Mouse (Mus musculus): ENCODE data around the gene Lrrc8d.

Gene Lrrc8d

DNA sequence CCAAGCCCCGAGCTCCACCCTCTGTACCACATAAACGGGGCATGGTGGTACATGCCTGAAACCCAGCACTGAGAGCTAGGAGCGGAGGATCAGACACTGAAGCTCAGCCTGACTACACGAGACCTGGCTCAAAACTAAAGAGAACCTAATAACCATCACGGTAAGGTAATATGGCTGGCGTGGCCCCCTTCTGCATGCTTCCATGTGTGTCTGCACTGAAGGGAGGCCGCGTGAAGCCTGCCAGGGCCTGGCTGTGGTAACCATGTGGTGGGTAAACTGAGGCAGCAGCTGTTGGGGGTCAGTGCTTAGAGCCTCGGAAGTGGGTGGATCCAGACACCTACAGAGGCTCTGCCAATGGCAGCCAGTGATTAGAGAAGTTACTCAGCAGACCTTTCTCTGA lies 153.5 kb downstream of the Lrrc8d start:
- in situ Hi-C loops (cut with MboI, MseI), result no loop called here

DNA sequence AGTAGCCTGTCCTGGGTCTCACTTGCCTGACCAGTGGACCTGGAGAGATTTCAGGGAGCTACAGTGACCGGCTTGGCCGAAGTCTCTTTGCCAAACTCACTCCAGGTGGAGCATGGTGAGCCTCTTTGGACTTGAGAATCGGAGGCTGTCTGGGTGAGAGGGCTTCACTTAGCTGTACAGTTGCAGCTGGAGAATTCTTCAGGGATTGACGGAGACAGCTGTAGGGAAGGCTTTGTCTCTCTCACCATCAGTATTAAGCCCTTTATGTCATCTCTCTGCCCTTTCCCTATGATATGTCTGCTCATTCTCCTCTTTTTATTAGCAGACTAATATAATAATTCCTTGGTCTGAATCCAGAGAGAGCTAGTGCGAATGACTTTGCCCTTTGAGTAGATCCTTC lies 157.7 kb downstream of the Lrrc8d start:
- in situ Hi-C loops (cut with MboI, MseI), result no loop called here

DNA sequence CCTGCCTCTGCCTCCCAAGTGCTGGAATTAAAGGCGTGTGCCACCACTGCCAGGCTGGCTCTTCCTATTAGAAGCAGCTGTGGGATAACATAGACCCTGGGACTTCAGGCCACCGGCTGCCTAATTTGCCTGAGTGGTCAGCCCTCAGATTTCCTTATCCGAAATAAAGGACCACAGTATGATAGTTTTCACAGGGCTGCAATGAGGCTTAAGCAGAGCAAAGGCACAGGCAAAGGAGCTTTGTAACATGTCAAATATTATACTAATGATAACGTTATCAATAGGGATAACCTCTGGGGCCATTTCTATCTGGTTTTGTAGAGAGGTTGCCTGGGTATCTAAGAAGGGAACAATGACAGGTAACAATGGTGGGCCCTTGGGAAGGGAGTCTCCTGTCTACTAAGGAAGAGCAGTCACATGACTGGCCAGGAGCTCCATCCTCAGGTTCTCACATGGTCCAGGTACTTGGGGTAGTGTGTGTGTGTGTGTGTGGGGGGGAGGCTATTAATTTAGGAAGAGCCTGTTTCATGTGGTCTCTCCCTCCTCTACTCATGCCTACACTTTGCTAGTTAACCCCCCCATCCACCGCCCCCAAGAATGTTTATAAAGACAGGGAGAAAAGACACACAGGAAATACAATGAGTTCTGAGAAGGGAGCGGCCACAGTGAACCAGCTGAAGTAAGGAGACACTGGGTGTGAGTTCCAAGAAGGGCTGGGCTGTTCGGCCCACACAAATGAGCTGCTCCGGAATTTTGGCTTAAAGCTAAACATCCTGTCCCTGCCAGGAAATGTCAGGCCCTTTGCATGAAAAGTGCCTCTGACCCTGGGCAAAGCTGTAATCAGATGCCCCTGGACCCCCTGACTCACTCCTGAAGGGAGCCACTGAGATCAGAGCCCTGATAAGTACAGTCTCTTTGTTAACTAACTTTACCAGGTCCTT lies 159.3 kb downstream of the Lrrc8d start:
- in situ Hi-C loops (cut with MboI, MseI), result no loop called here

DNA sequence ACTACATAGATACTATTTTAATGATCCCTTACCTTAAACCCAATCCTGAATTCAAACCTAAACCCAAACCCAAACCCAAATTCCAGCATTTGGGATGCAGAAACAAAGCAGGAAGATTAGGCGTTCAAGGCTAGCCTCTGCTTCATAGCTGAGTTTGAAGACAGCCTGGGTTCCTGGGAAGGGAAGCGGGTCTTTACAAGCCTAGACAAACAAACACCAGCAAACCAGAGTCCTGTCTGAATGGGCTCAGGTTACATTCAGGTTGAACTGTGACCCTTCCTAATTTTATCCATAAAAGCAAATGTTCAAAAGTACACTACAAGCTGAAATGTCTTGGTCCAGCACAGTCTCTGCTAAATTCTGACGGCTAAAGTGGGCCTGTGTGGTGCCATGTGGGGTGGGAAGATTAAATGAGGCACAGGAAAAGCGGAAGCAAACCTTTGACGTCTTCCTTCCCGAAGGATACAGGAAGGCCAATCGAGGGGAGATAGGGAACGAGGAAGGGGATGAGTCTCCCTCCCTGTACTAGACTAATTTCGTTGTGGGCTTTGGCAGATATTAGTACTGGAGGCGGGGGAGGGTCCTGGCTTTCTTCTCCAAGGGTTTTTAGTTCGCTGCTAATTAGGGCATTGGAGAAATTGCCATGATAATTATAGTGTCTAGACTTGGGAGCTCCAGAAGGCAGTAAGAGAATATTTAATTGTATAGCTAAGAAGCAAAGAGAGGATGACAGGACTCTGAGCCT lies 160.1 kb downstream of the Lrrc8d start:
- in situ Hi-C loops (cut with MboI, MseI), result no loop called here

DNA sequence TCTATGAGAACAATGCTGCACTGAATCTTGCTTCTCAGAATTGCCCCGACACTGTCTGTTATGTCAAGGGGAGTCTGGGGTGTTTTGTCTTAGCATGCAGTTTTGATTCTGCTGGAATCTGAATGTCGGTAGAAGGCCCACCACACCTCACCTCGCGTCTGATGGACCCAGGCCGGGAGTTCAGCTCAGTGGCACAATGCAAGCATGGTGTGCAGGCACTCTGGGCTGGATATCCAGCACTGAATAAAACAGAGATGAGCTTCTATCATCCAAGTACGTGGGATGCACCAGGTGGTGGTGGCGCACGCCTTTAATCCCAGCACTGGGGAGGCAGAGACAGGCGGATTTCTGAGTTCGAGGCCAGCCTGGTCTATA lies 160.7 kb downstream of the Lrrc8d start:
- in situ Hi-C loops (cut with MboI, MseI), result no loop called here

DNA sequence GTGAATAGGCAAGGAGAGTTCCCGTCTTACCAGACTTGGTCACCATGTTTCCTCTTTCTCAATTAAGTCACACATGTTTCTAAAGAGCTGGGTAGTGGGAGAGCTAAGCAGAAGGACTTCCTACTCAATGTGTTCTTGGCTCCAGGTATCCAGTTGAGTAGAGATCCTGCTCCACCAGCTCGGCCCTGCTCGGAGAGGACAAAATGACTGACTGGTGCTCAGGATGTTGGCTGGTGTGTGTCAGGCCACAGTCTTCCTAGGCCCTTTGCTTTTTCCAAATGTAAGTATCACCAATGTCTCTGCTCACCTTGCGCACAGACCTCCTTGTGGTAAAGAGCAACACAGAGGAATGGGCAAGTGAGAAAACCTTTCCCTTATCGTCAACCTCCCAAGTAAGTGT lies 161.8 kb downstream of the Lrrc8d start:
- in situ Hi-C loops (cut with MboI, MseI), result no loop called here

DNA sequence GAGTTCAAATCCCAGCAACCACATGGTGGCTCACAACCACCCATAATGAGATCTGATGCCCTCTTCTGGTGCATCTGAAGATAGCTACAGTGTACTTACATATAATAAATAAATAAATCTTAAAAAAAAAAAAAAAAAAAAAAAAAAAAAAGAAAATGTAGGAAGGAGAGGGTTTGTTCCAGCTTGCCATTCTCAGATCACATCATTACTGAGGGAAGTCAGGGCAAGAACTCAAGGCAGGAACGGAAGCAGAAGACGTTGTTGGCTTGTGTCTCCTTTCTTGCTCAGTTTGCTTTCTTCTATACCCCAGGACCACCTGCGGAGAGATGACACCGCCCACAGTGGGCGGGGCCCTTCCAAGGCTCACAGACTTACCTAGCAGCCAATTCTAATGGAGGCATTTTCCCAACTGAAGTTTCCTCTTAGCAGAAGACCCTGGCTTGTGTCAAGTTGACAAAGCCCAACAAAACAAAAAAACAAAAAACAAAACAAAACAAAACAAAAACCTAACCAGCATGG lies 165.4 kb downstream of the Lrrc8d start:
- in situ Hi-C loops (cut with MboI, MseI), result loop anchor here (5.0 kb wide), 1 partner anchor 458 kb away; no protein-coding TSS in a partner anchor

DNA sequence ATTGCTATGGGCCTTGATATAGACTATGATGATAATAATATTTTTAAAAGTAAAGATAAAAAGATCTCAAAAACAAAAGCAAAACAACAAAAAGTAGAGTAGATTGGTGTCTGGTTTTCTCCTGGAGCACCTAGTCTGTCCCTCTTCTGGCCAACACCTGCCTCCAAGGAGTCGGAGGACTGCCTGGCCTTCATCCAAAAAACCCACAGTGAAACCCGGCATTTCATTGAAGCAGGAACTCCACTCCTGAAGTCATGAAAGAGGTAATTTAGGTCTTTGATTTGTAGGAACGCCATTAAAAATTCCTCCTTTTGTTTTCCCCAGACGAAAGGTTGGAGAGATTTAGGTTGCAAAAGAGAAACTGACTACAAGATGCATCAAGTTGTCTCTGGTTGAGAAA lies 167.7 kb downstream of the Lrrc8d start:
- in situ Hi-C loops (cut with MboI, MseI), result loop anchor here (5.0 kb wide), 1 partner anchor 460 kb away; no protein-coding TSS in a partner anchor

DNA sequence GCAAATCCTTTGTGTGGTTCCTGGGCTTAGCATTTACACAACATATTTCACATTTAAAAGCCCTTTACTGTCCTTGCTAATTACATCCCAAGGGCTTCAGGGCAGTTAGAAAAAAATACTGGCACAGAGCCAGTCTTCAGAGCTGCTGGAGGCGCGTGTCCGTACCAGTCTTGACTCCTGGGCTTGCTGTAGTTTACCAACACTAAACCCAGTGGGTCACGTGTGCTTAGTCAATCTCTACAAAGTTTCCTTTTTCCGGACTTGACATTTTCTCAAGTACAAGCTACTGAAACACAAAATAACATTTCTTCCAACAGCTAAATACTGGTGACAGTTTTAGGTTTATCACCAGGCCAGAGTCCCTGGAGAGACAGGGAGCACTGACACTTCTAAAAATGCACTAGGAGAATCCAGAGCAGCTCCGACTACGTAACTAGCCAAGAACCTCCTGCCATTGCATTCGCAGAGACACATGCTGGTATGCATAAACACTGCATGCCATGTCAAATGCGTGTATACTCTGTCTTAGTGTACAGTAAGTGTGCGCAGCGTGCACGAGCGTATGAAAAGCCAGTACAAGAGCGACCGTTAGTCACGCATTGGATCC lies 168.2 kb downstream of the Lrrc8d start:
- in situ Hi-C loops (cut with MboI, MseI), result loop anchor here (5.0 kb wide), 1 partner anchor 461 kb away; no protein-coding TSS in a partner anchor

DNA sequence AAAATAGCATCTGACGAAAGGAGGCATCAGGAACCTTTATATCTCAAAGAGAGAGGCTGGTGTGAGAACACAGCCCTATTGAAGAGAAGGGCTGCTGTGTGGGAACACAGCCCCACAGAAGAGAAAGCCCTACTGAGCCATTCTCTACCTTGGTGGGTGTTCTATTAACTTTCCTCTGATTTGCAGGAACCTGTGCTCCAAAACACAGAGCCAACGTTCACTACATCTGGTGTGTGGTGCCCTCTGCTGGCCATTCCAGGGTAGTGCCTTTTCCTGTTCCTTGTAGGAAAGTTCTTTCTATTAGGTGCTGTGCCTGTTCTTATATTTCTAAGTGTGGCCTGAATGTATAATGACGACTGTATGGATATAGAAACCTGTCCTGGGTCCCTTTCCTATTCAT lies 168.8 kb downstream of the Lrrc8d start:
- in situ Hi-C loops (cut with MboI, MseI), result loop anchor here (5.0 kb wide), 1 partner anchor 461 kb away; no protein-coding TSS in a partner anchor

DNA sequence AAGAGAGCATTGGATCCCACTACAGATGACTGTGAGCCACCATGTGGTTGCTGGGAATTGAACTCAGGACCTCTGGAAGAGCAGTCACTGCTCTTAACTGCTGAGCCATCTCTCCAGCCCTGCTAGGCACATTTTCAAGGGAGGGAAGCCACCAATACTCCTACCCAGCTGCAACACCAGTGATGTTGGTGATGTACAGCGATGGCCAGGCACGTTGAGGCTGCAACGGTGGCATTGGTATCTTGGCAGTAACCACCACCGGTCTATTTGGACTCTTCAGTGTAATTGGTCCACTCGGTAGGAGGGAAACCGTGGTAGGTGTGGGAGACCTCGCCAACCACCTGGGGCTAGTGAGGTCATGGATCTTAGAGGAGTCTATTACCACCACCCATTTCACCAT lies 170.0 kb downstream of the Lrrc8d start:
- in situ Hi-C loops (cut with MboI, MseI), result loop anchor here (5.0 kb wide), 2 partner anchors 187 to 462 kb away; no protein-coding TSS in a partner anchor

DNA sequence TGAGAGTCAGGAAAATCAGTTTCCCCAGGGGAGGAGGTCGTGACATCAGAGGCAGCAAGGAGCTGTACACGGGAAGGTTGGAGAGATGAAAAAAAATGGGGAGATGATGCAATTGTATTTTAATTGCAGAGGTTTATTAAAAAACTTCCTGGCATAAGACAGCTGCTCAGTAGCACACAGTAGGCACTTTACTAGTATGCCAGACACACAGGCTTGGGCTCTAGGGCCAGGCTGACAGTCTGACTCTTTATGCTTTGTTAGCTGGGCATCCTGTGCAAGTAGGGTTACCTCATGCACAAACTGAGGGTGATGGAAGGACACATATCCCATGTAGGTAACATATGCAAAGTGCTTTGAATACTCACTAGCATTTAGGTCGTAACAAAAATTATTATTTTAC lies 171.4 kb downstream of the Lrrc8d start:
- in situ Hi-C loops (cut with MboI, MseI), result loop anchor here (5.0 kb wide), 1 partner anchor 189 kb away; no protein-coding TSS in a partner anchor

DNA sequence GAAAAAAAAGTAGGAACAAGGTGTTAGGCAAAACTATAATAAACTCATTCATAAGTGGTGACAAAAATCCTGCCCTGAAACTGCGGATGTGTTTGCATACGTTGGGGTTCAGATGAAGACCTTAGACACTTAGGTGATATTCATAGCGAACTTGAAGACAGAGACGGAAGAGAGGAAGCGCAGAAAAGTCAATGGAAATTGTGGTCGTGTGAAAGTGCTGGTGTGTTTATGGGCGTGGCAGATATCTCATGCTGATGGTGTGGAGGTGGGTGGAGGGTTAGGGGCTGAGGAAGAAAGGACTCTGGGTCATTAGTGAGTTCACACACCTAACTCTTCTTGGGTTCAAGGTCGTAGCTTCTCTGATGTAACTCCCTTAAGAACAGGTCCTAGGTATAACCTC lies 172.4 kb downstream of the Lrrc8d start:
- in situ Hi-C loops (cut with MboI, MseI), result loop anchor here (5.0 kb wide), 1 partner anchor 190 kb away; no protein-coding TSS in a partner anchor

DNA sequence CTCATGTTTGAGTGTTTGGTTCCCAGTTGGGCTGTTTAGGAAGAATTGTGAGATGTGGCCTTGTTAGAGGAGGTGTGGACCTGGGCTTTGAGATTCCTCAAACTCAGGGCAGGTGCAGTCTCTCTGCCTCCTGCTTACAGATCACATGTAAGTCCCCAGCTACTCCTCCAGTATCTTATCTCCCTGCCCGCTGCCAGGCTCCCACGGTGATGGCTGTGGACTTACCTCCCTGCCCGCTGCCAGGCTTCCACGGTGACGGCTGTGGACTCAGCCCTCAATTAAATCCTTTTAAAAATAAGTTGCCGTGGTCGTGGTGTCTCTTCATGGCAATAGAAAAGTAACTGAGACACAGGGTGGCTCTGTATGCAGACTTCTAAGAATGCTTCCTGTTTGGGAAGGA lies 173.1 kb downstream of the Lrrc8d start:
- in situ Hi-C loops (cut with MboI, MseI), result loop anchor here (5.0 kb wide), 1 partner anchor 191 kb away; no protein-coding TSS in a partner anchor

DNA sequence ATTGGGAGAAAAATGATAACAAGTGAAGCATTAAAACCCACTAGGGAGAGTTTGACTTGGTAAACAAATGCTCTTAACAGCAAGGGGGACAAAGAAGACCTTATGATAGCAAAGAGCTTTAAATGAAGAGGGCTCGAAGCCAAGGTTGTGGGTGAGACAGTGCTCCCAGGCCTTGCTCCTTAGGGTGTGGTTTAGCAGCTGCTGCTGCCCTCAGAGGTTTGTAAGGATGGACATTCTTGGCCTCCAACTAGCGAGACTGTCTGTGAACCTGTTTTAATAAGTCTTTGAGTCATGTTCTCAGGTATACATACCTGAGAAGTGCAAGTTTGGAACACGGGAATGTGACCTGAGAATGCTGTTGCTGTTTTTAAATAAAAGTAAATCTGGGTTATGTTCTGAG lies 174.0 kb downstream of the Lrrc8d start:
- in situ Hi-C loops (cut with MboI, MseI), result loop anchor here (5.0 kb wide), 1 partner anchor 191 kb away; no protein-coding TSS in a partner anchor

DNA sequence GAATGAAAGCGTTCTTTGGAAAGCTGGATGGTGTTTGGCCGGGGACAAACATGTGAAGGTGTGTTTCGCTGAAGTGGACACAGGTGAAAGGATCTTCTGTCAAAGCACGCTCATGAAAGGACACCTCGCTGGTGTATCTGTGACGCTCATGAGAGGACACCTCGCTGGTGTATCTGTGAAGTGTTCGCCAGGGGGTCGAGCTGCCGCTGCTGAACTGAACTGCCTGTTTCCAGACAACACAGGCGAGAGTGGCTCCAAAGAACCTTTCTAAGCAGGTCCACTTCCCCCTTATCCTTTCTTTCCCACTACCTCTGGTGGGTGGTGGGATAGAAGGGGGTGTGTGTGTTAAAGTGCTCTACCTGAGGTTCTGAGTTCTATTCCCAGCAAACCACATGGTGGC lies 174.7 kb downstream of the Lrrc8d start:
- in situ Hi-C loops (cut with MboI, MseI), result loop anchor here (5.0 kb wide), 1 partner anchor 192 kb away; no protein-coding TSS in a partner anchor

DNA sequence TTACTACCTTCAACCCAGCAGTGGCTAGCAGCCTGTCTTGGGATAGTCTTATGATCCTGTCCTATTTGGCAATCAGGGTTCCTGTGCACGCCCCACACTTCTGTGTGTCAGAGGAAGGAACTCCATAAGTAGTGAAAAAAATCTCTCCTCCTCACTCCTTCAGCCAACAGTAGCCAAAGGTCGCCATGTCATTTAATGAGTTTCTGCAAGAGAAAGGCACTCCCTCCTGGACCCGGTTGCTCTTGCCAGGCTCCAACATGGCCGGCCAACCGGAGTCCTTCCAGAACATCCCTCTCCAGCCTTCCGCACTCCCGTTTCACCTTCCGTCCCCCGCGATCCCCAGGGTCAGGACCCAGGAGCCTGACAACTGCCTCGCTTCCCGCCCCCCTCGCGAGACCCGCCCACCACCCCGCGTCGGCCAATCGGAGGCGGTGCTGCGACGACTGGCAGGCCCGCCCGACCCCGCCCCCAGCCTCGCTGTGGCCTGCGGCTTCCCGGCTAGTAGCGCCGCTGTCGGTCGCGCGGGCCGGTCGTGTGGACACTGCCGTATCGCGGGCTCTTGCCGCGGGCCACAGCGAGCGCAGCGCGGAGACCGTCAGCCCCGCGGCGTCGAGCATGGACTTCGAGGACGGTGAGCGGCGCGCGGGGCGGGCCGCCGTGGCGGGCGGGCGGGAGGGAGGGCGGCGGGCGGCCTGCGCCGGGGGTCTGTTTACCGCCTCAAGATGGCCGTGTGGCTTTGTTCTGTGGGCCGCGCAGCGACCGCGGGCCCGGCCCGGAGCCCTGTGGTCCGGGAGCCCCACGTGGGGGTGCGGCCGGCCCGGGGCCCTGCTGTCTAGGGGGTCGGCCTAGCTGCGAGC lies 176.5 kb downstream of the Lrrc8d start, which contains the start of gene Zfp326:
TSS of gene Zfp326 (plus strand) at position 498 of the 857 bp plus-strand sequence.
- in situ Hi-C loops (cut with MboI, MseI), result no loop called here

DNA sequence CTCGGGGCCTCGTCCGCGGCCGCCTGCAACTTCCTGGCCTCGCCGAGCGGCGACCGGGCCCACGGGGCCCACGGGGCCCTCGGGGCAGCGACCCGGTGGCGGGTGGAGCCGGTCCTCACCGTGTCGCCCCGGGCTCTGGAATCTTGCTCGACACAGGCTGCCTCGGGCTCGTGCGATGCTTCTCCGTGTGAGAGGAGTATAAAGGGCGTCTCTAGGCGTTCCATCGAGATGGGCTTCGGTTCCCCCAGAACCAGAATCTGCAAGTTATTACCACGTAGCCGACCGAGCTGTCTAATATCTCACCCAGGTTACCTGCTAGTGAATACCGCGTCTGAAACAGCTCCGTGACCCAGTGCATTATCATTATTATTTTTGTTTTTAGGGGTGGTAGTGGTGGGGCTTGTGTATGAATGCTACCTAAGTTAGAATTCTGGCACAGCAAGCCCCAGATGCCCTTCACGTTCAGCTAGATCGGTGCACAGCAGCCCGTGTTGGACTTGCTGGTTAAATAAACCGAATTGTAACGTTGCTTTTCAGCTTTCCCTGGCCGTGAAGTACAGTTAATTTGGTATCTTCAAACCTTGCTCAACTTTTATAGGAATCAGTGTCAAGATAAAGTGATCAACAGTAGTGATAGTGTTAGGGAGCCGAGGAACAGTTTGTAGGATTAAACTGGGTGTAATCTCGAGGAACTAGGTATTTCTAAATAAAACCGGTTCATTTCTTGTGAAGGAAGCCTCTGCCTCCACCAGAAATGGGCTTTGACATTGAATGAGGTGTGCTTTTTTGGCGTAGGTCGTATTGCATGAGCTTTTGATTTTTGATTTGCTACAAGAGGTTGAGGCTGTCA lies 177.4 kb downstream of the Lrrc8d start:
- in situ Hi-C loops (cut with MboI, MseI), result no loop called here
